Mouse (Mus musculus): ENCODE measurements at regions not wholly inside any gene's neighbourhood (a gene's known extent, or its start where the extent isn't known, plus 50 kb on each side); places are given as distances from the start of the nearest gene placed in this dataset.

- no peak for DNase-seq (ENCODE audit: low spot score)
- H3K36me3 ChIP-seq (replicated peaks) = no peaks in the 10 kb centered on the region
- H3K4me1 ChIP-seq = no peaks in the 10 kb centered on the region
- H3K27me3 ChIP-seq (replicated peaks; ENCODE audit: low read depth, poor library complexity, severe bottlenecking) = no peaks in the 10 kb centered on the region
- 88% methylated on average over 3 of the region's 3 CpGs for WGBS
- H3K27ac ChIP-seq (replicated peaks) = no peak overlapping the region
- H3K9me3 ChIP-seq = no peaks in the 10 kb centered on the region
- no peak overlapping the region for H3K4me3 ChIP-seq
Observed at GRCm38 (mm10) chr14:79929451-79929850, 54.4 kb upstream of the Olfm4 start.

- Histone ChIP-seq H3K27ac (replicated peaks) (no peak overlapping the region), H3K4me3 (no peak overlapping the region), H3K36me3 (replicated peaks) (no peaks in the 10 kb centered on the region), H3K27me3 (replicated peaks; ENCODE audit: low read depth, poor library complexity, severe bottlenecking) (no peaks in the 10 kb centered on the region), H3K4me1 (no peaks in the 10 kb centered on the region), H3K9me3 (no peaks in the 10 kb centered on the region)
- DNase-seq (ENCODE audit: low spot score) = no peak
- WGBS = 86% methylated on average over 1 of the region's 1 CpGs
Observed at GRCm38 (mm10) chr14:79927161-79927560, 56.7 kb upstream of the Olfm4 start.

GRCm38 (mm10) chr14:79916960-79917848, 66.7 kb upstream of the Olfm4 start:
- Histone ChIP-seq H3K27ac (replicated peaks) (no peak overlapping the region), H3K27me3 (replicated peaks; ENCODE audit: low read depth, poor library complexity, severe bottlenecking) (no peaks in the 10 kb centered on the region), H3K36me3 (replicated peaks) (no peaks in the 10 kb centered on the region), H3K4me3 (no peak overlapping the region), H3K4me1 (no peaks in the 10 kb centered on the region), H3K9me3 (no peaks in the 10 kb centered on the region)
- 85% methylated on average over 9 of the region's 9 CpGs for WGBS
- DNase-seq (ENCODE audit: low spot score) = no peak

- DNase-seq (ENCODE audit: low spot score) = no peak
- WGBS = 84% methylated on average over 4 of the region's 4 CpGs
Observed at GRCm38 (mm10) chr14:79914966-79915365, 68.9 kb upstream of the Olfm4 start.

GRCm38 (mm10) chr14:79913315-79913714, 70.6 kb upstream of the Olfm4 start:
- H3K36me3 ChIP-seq (replicated peaks) = no peaks in the 10 kb centered on the region
- no peaks in the 10 kb centered on the region for H3K9me3 ChIP-seq
- no peaks in the 10 kb centered on the region for H3K4me1 ChIP-seq
- H3K4me3 ChIP-seq = no peak overlapping the region
- no peaks in the 10 kb centered on the region for H3K27me3 ChIP-seq (replicated peaks; ENCODE audit: low read depth, poor library complexity, severe bottlenecking)
- H3K27ac ChIP-seq (replicated peaks) = no peak overlapping the region
- no peak for DNase-seq (ENCODE audit: low spot score)

More at GRCm38 (mm10) chr14:79914966-79915365, 68.9 kb upstream of the Olfm4 start:
- no peaks in the 10 kb centered on the region for H3K4me1 ChIP-seq
- H3K27me3 ChIP-seq (replicated peaks; ENCODE audit: low read depth, poor library complexity, severe bottlenecking) = no peaks in the 10 kb centered on the region
- H3K27ac ChIP-seq (replicated peaks) = no peak overlapping the region
- no peaks in the 10 kb centered on the region for H3K36me3 ChIP-seq (replicated peaks)
- H3K4me3 ChIP-seq = no peak overlapping the region
- H3K9me3 ChIP-seq = no peaks in the 10 kb centered on the region

GRCm38 (mm10) chr14:79912610-79913009, 71.3 kb upstream of the Olfm4 start:
- no peaks in the 10 kb centered on the region for H3K9me3 ChIP-seq
- H3K27me3 ChIP-seq (replicated peaks; ENCODE audit: low read depth, poor library complexity, severe bottlenecking) = no peaks in the 10 kb centered on the region
- peak; percentile 43 for DNase-seq (ENCODE audit: low spot score)
- H3K27ac ChIP-seq (replicated peaks) = no peak overlapping the region
- H3K4me1 ChIP-seq = no peaks in the 10 kb centered on the region
- H3K4me3 ChIP-seq = no peak overlapping the region
- 52% methylated on average over 4 of the region's 4 CpGs for WGBS
- H3K36me3 ChIP-seq (replicated peaks) = no peaks in the 10 kb centered on the region

GRCm38 (mm10) chr14:79907761-79908160, 76.1 kb upstream of the Olfm4 start:
- no peaks in the 10 kb centered on the region for H3K27me3 ChIP-seq (replicated peaks; ENCODE audit: low read depth, poor library complexity, severe bottlenecking)
- no peak overlapping the region for H3K4me3 ChIP-seq
- DNase-seq (ENCODE audit: low spot score) = no peak
- no peaks in the 10 kb centered on the region for H3K4me1 ChIP-seq
- H3K9me3 ChIP-seq = no peaks in the 10 kb centered on the region
- WGBS = 62% methylated on average over 4 of the region's 4 CpGs
- no peaks in the 10 kb centered on the region for H3K36me3 ChIP-seq (replicated peaks)
- H3K27ac ChIP-seq (replicated peaks) = no peak overlapping the region

GRCm38 (mm10) chr14:79905574-79905973, 78.3 kb upstream of the Olfm4 start:
- peaks cover 5% of the 10 kb centered on the region; the same call in 1 of the 2 replicates for H3K4me1 ChIP-seq
- 64% methylated on average over 2 of the region's 2 CpGs for WGBS
- no peak for DNase-seq (ENCODE audit: low spot score)
- H3K27me3 ChIP-seq (replicated peaks; ENCODE audit: low read depth, poor library complexity, severe bottlenecking) = no peaks in the 10 kb centered on the region
- no peak overlapping the region for H3K4me3 ChIP-seq
- no peak overlapping the region for H3K27ac ChIP-seq (replicated peaks)
- H3K36me3 ChIP-seq (replicated peaks) = no peaks in the 10 kb centered on the region
- no peaks in the 10 kb centered on the region for H3K9me3 ChIP-seq

GRCm38 (mm10) chr14:79902355-79902754, 81.5 kb upstream of the Olfm4 start:
- Histone ChIP-seq H3K27ac (replicated peaks) (no peak overlapping the region), H3K36me3 (replicated peaks) (no peaks in the 10 kb centered on the region), H3K4me3 (no peak overlapping the region), H3K27me3 (replicated peaks; ENCODE audit: low read depth, poor library complexity, severe bottlenecking) (no peaks in the 10 kb centered on the region), H3K9me3 (no peaks in the 10 kb centered on the region), H3K4me1 (peaks cover 15% of the 10 kb centered on the region)
- 27% methylated on average over 1 of the region's 1 CpGs for WGBS
- no peak for DNase-seq (ENCODE audit: low spot score)

GRCm38 (mm10) chr14:79898240-79898639, 85.6 kb upstream of the Olfm4 start:
- Histone ChIP-seq H3K27me3 (replicated peaks; ENCODE audit: low read depth, poor library complexity, severe bottlenecking) (no peaks in the 10 kb centered on the region), H3K4me3 (no peak overlapping the region), H3K27ac (replicated peaks) (no peak overlapping the region), H3K36me3 (replicated peaks) (no peaks in the 10 kb centered on the region), H3K4me1 (peaks cover 15% of the 10 kb centered on the region), H3K9me3 (no peaks in the 10 kb centered on the region)
- no peak for DNase-seq (ENCODE audit: low spot score)
- 15% methylated on average over 5 of the region's 5 CpGs for WGBS

GRCm38 (mm10) chr14:79893241-79893640, 90.6 kb upstream of the Olfm4 start:
- 83% methylated on average over 4 of the region's 4 CpGs for WGBS
- no peak overlapping the region for H3K27ac ChIP-seq (replicated peaks)
- H3K4me1 ChIP-seq = peaks cover 5% of the 10 kb centered on the region
- H3K4me3 ChIP-seq = no peak overlapping the region
- no peak for DNase-seq (ENCODE audit: low spot score)
- no peaks in the 10 kb centered on the region for H3K36me3 ChIP-seq (replicated peaks)
- no peaks in the 10 kb centered on the region for H3K27me3 ChIP-seq (replicated peaks; ENCODE audit: low read depth, poor library complexity, severe bottlenecking)
- H3K9me3 ChIP-seq = no peaks in the 10 kb centered on the region

GRCm38 (mm10) chr14:79890682-79891081, 93.2 kb upstream of the Olfm4 start:
- Histone ChIP-seq H3K27ac (replicated peaks) (no peak overlapping the region), H3K9me3 (no peaks in the 10 kb centered on the region), H3K27me3 (replicated peaks; ENCODE audit: low read depth, poor library complexity, severe bottlenecking) (no peaks in the 10 kb centered on the region), H3K36me3 (replicated peaks) (no peaks in the 10 kb centered on the region), H3K4me3 (no peak overlapping the region), H3K4me1 (peaks cover 9% of the 10 kb centered on the region)
- 92% methylated on average over 2 of the region's 2 CpGs for WGBS
- DNase-seq (ENCODE audit: low spot score) = no peak

- no peak for DNase-seq (ENCODE audit: low spot score)
- Histone ChIP-seq H3K27ac (replicated peaks) (no peak overlapping the region), H3K36me3 (replicated peaks) (no peaks in the 10 kb centered on the region), H3K4me3 (no peak overlapping the region), H3K9me3 (no peaks in the 10 kb centered on the region), H3K27me3 (replicated peaks; ENCODE audit: low read depth, poor library complexity, severe bottlenecking) (no peaks in the 10 kb centered on the region), H3K4me1 (peaks cover 12% of the 10 kb centered on the region)
- 85% methylated on average over 4 of the region's 4 CpGs for WGBS
Observed at GRCm38 (mm10) chr14:79890280-79890679, 93.6 kb upstream of the Olfm4 start.

Measured in embryonic facial prominence, embryonic 10.5 days (tissue).